Mouse (Mus musculus) neutrophil, adult 5-6 weeks (primary cell): ENCODE data around the gene Nsun2. TPM values are rescaled to one million over a fixed set of nuclear protein-coding genes. Genes with fewer than 3 reads are reported as not detected.

Source experiments
- ATAC-seq: fragments of 151-379, 151-347 bp; 2 replicates; pipeline ENCODE4 v1.8.0; 2017; ENCODE audit warnings: mild to moderate bottlenecking, moderate TSS enrichment; ENCODE audit not compliant: insufficient number of reproducible peaks, poor library complexity, low FRiP score, severe bottlenecking; ENCODE audit errors: extremely low read depth
- total RNA-seq: library from RNA; stranded (forward); fragments of 200-1000 nt; gene quantifications from 2 replicates; pipeline ENCODE4 v1.2.3, GENCODE M21; 2017

The Nsun2 gene
- total RNA-seq, result 56.7 and 61.8 TPM in 2 replicates

GRCm38 (mm10) chr13:69533405-69534333 is at the start of gene Nsun2:
Gene Nsun2 (plus strand): TSS chr13:69533746.
- ATAC-seq, result no peak

- ATAC-seq, result no peak
Measured at GRCm38 (mm10) chr13:69485326-69485725, 48.2 kb upstream of the Nsun2 start.

GRCm38 (mm10) chr13:69485833-69486232 is 47.7 kb upstream of the Nsun2 start:
- no peak for ATAC-seq

GRCm38 (mm10) chr13:69487108-69487507 is 46.4 kb upstream of the Nsun2 start:
- no peak for ATAC-seq

- ATAC-seq, result no peak
Measured at GRCm38 (mm10) chr13:69487611-69488275, 45.8 kb upstream of the Nsun2 start.

- ATAC-seq, result no peak
Measured at GRCm38 (mm10) chr13:69488565-69489255, 44.8 kb upstream of the Nsun2 start.

- no peak for ATAC-seq
Measured at GRCm38 (mm10) chr13:69489777-69490176, 43.8 kb upstream of the Nsun2 start.

GRCm38 (mm10) chr13:69492876-69493463 is 40.6 kb upstream of the Nsun2 start:
- ATAC-seq, result no peak

GRCm38 (mm10) chr13:69498276-69498675 is 35.3 kb upstream of the Nsun2 start:
- no peak for ATAC-seq

GRCm38 (mm10) chr13:69502157-69502750 is 31.3 kb upstream of the Nsun2 start:
- ATAC-seq, result no peak

GRCm38 (mm10) chr13:69502863-69503262 is 30.7 kb upstream of the Nsun2 start:
- no peak for ATAC-seq

GRCm38 (mm10) chr13:69506341-69507086 is 27.0 kb upstream of the Nsun2 start:
- no peak for ATAC-seq

- no peak for ATAC-seq
Measured at GRCm38 (mm10) chr13:69507666-69508065, 25.9 kb upstream of the Nsun2 start.

GRCm38 (mm10) chr13:69509391-69510244 is 23.9 kb upstream of the Nsun2 start:
- ATAC-seq, result peak; percentile 46

- ATAC-seq, result no peak
Measured at GRCm38 (mm10) chr13:69515091-69515490, 18.5 kb upstream of the Nsun2 start.

- ATAC-seq, result no peak
Measured at GRCm38 (mm10) chr13:69517445-69517844, 16.1 kb upstream of the Nsun2 start.

GRCm38 (mm10) chr13:69519137-69519536 is 14.4 kb upstream of the Nsun2 start:
- ATAC-seq, result no peak
